Mouse (Mus musculus) CD4-positive, CD25-positive, alpha-beta regulatory T cell (primary cell): ENCODE data around the gene Tmem196. TPM values are rescaled to one million over a fixed set of nuclear protein-coding genes. Genes with fewer than 3 reads are reported as not detected.

Source experiments
- polyA plus RNA-seq: library from polyadenylated mRNA; unstranded; fragments of 100-300 nt; shearing (Covaris generic); gene quantifications from one replicate; pipeline ENCODE4 v1.2.1, GENCODE M21; 2017

The Tmem196 gene
- polyA plus RNA-seq: not detected

DNA sequence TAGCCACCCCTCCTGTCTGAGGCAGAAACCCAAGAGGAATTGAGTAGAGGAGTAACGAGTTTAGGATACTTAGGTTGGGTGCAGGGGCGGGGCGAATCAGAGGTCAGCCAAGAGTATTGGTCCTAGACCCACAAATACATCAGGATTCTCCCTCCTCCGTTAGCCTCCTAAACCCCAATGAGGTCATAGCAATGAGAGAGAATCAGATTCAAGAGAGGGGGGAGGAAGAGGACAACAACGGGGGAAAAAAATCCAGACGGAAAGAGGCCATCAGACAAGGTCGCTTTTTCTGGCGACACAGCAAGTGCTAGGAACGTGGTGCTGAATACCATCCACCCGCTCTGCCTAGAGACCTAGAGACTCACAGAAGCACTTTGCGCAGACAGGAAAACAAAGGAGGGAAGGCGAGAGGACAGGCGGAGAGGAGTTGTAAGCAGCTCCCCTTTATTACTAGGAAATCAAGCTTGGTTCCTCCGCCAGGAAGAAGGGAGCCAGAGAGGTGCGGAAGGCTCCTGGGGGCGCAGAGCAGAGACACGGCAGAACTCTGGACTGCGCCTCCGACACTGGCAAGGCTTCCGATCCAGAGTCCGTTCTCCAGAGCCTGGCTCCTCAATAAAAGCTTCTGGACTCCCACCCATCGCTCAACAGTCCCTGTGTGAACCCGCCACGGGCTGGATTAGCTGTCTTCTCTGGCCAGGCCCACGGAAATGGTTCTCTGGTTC is at the start of gene Tmem196:
Tmem196 (plus strand) TSS at position 234 of the 722 bp plus-strand sequence.

